Mouse (Mus musculus) megakaryocyte, embryonic 14.5 days (primary cell): Measurements from ENCODE around the gene Pfkm.

Experiments used
- FLI1 ChIP-seq: IDR thresholded peaks from 2 replicates; pipeline ENCODE4 v1.6.1; 2012; ENCODE audit warnings: low read length, inconsistent platforms, mixed read lengths
- GATA1 ChIP-seq: IDR thresholded peaks from 3 replicates; pipeline ENCODE4 v1.6.1; 2012; ENCODE audit warnings: mixed read lengths, low read length, inconsistent platforms, borderline replicate concordance

- no peak for TF ChIP-seq GATA1
- TF ChIP-seq FLI1: no peak
Measured at GRCm38 (mm10) chr15:98135671-98136070, 43.3 kb downstream of the Pfkm start.
